Mouse (Mus musculus): ENCODE measurements around the gene Heatr3. TPM values are rescaled to one million over a fixed set of nuclear protein-coding genes. Genes with fewer than 3 reads are reported as not detected.
"Not testable (repeated sequence)": the region's sequence is repeated elsewhere in the genome, so short reads cannot be mapped to it uniquely, and the experiment has no call there.

Gene Heatr3
- total RNA-seq, 1 experiment from 2014 or later, result 56.4 TPM

DNA sequence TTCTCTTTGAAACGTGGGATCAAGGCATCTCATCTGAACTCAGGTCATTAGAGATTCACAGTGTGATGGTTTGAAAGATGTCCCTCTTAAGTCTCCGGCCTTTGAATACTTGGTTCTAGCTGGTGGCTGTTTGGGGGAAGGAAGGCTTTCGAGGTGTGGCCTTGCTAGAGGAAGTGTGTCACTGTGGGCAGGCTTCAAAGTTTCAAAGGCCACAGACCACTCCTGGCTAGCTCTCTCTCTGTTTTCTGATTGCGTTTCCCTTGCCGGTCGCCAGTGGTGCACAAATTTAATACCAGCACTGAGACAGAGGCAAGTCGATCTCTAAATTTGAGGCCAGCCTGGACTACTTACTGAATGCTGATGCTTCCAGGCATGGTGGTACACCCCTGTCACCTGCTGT lies 37.6 kb downstream of the Heatr3 start:
- ATAC-seq (replicated peaks in 1 of 2; ENCODE audit: insufficient read depth in 1 of 2, low FRiP score in 2 of 2, low TSS enrichment in 1 of 2, low read depth in 1 of 2, poor library complexity in 2 of 2, severe bottlenecking in 2 of 2), result 0 out of 4 replicates have a peak, but pooled peaks of 1 of the 2 experiments have one; percentile 22

DNA sequence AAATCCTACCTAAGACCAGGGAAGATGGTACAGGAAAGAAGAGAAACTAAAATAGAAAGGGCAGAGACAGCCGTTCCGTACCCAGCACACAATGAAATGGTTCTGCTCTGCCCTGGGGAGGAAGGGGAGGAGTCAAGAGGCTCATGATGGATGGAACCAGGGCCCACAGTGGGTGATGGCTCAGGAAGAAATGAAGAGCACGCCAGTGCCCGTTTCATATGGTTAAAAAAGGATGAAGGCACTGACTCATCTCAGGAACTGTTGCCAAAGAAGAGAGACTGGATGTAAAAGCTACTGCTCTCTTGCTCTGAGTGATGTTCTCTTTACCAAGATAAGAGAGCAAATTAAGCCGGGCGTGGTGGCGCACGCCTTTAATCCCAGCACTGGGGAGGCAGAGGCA lies 39.6 kb downstream of the Heatr3 start:
- no peak for ATAC-seq (replicated peaks in 1 of 2; ENCODE audit: insufficient read depth in 1 of 2, low FRiP score in 2 of 2, low TSS enrichment in 1 of 2, low read depth in 1 of 2, poor library complexity in 2 of 2, severe bottlenecking in 2 of 2)

DNA sequence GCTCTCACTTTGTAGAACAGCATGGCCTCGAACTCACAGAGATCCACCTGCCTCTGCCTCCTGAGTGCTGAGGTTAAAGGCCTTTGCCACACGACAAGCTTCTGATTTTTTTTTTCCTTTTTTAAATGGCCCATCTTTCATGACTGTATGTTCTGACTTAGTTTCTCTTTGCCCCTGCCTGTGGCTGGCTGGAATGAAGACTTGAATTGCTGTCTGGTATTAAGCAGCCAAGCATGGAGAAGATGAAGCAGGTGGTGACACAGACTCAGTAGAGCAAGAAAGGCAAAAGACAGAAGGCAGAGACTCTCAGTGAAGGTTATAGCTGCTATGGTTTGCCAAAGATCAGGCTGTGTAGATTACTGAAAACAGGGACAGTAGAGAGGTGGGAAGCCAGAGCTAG lies 45.5 kb downstream of the Heatr3 start:
- no peak for ATAC-seq (replicated peaks in 1 of 2; ENCODE audit: insufficient read depth in 1 of 2, low FRiP score in 2 of 2, low TSS enrichment in 1 of 2, low read depth in 1 of 2, poor library complexity in 2 of 2, severe bottlenecking in 2 of 2)

DNA sequence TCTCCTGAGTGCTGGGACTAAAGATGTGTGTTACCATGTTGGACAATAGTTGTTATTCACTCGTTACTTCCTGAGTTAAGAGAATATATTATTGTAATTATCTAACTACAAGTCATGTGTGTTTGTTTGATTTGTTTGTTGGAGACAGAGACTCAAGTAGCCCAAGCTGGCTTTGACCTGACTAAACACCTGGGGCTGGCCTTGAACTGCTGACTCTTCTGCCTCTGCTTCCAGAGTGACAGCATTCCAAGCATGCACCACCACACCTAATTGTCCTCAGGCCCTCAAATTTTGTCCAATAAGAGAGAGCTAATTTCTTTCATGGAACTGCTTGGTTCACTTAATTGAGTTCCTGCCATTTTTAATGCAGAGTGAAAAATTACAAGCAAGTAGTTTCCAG lies 47.3 kb downstream of the Heatr3 start:
- ATAC-seq (replicated peaks in 1 of 2; ENCODE audit: insufficient read depth in 1 of 2, low FRiP score in 2 of 2, low TSS enrichment in 1 of 2, low read depth in 1 of 2, poor library complexity in 2 of 2, severe bottlenecking in 2 of 2), result no peak

DNA sequence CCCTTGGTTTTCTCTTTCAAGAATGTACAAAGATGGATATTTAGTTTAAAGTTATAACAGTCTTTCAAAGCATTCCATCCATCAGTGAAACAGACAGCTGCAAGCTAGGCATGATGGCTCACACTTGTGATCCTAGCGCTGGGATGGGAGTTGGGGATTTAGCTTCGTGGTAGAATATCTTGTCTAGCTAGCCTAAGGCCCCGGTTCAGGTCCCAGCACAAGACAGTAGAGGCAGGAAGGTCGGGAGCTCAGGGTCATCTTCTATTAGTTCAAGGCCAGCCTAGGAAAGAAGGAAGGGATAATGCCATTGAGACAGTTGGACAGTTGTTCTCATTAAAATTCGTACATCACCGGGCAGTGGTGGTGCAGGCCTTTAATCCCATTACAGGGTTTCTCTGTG lies 48.1 kb downstream of the Heatr3 start:
- no peak for ATAC-seq (replicated peaks in 1 of 2; ENCODE audit: insufficient read depth in 1 of 2, low FRiP score in 2 of 2, low TSS enrichment in 1 of 2, low read depth in 1 of 2, poor library complexity in 2 of 2, severe bottlenecking in 2 of 2)

DNA sequence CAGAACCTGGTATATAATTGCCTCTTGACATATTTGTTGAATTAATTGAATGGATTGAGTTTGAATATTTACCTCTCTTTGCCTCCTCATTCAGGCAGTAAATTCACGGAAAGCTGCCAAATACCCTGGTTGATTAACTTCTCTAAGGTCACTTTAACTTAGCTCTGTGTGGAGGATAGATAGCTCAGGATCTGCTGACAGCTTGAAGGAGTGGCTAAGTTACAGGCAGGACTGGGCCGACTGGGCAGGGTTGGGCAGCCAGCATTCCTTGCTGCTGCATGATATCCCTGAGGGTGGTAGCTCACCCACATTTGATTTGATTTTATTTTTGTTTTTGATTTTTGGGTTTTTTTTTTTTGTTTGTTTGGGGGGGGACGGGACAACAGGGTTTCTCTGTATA lies 59.7 kb downstream of the Heatr3 start:
- ATAC-seq (replicated peaks in 1 of 2; ENCODE audit: insufficient read depth in 1 of 2, low FRiP score in 2 of 2, low TSS enrichment in 1 of 2, low read depth in 1 of 2, poor library complexity in 2 of 2, severe bottlenecking in 2 of 2), result no peak

DNA sequence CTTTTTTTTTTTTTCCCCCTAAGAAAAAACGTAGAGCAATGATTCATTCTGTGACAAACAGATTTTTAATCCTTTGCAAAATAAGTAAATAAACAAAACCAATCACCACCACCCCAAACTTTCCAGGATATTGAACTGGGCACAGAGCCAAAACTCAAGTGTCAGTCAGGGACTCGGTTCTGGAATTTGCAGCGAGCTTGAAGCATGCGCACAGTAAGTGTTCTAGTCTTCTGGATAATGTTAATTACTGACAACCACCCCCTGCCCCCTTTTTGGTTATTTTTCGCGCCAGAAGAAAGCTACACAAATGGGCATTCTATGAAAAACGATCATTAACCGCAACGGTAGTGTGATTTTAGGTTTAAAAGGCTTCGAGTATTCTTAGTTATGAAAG lies 60.9 kb downstream of the Heatr3 start:
- no peak for ATAC-seq (replicated peaks in 1 of 2; ENCODE audit: insufficient read depth in 1 of 2, low FRiP score in 2 of 2, low TSS enrichment in 1 of 2, low read depth in 1 of 2, poor library complexity in 2 of 2, severe bottlenecking in 2 of 2)

DNA sequence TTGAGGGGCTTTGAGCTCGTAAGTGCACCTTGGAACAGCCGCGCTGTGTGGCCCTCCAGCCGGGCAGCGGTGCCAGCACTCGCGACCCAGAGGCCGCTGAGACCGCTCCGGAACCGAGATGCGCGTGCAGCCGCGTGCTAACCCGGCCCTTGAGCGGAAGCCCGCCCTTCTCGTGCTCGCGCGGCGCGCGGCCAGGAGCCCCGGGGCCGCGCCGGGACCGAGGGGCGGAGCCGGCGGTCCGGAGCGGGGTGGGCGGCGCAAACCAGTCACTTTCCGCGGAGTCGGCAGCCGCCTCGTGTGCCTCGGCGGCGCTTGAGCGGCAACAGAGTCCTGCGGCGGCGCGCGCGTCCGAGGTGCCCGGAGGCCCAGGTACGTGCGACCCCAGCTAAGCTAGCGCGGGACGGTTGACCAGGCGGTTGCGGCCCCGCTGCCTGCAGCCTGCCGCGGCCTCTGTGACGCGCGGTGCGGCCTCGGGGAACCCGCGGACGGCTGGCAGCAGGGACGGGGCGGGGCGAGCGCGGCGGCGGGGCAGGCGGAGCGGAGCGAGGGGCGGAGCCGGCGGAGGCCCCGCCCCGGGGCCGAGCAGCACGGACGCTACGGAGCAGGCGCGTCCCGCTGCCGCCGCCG lies 61.4 kb downstream of the Heatr3 start, which contains the start of gene Tent4b:
Gene Tent4b (plus strand): TSS at position 269 of the 627 bp plus-strand sequence.
- ATAC-seq (replicated peaks in 1 of 2; ENCODE audit: insufficient read depth in 1 of 2, low FRiP score in 2 of 2, low TSS enrichment in 1 of 2, low read depth in 1 of 2, poor library complexity in 2 of 2, severe bottlenecking in 2 of 2), result peak; percentile 71 to 74

DNA sequence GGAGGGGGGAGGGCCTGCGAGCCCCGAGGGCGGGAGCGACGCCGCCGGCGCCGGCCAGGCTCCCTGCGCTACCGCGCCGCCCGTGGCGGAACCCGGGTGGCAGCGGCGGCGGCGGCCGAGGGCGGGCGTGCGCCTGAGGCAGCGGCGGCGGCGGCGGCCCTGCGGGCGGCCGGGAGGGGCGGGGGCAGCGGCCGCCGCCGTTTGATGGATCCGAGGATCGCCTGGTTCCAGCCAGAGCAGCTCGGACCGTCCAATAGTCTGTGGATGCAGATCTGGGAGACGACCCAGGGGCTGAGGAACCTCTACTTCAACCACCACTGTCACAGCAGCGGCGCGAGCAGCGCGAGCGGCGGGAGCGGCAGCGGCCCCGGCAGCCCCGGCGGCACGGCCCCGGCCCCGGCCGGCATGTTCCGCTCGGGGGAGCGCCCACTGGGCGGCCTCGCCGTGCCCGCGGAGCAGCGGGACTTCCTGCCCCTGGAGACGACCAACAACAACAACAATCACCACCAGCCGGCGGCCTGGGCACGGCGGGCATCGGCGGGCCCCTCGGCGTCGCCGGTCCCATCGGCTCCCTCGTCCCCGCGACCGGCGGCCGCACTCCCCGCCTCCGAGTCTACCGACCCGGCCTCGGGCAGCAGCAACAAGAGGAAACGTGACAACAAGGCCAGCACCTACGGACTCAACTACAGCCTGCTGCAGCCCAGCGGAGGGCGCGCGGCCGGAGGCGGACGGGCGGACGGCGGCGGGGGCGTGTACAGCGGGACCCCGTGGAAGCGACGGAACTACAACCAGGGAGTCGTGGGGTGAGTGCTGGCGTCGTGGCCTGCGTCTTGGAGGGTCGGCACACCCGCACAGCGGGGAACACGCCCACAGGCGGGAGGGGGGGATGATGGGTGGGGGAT lies 62.3 kb downstream of the Heatr3 start:
- peak; percentile 7 to 16; a peak in 1 of 4 replicates for ATAC-seq (replicated peaks in 1 of 2; ENCODE audit: insufficient read depth in 1 of 2, low FRiP score in 2 of 2, low TSS enrichment in 1 of 2, low read depth in 1 of 2, poor library complexity in 2 of 2, severe bottlenecking in 2 of 2)

DNA sequence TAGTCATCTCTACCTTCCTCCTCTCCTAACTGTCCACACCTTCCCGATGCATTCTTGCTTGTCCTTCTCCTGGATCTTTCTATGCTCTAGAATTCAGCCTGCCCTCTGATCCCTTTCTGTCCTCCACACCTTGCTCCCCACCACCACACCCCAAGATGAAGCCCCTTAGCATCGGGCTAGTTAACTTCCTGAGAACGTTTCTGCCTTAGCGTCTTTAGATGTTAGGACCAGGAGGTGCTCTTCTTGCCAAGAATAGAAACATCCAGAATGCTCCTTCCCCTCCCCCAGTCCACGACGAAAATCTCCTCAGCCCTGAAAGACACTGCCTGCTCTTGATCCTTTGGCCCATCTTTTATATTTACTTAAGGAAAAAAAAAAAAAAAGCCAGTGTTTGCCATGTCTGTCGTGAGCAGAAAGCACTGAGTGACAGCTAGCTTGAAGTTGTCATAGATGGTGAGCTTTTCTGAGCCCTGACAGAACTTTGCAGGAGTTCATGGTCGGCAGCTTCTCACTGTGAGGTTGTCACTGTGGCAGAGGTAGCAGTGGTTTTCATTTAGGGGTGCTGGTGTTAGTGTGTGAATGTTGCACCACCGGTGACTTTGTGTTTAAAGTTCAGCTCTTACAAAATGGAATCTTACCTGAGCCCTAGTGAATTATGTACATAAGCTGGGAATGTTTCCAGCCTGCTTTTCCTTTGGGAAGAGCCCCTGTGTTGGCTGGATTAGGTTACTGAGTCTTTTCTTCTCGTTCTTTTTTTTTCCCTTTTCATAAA lies 63.3 kb downstream of the Heatr3 start:
- no peak for ATAC-seq (replicated peaks in 1 of 2; ENCODE audit: insufficient read depth in 1 of 2, low FRiP score in 2 of 2, low TSS enrichment in 1 of 2, low read depth in 1 of 2, poor library complexity in 2 of 2, severe bottlenecking in 2 of 2)

DNA sequence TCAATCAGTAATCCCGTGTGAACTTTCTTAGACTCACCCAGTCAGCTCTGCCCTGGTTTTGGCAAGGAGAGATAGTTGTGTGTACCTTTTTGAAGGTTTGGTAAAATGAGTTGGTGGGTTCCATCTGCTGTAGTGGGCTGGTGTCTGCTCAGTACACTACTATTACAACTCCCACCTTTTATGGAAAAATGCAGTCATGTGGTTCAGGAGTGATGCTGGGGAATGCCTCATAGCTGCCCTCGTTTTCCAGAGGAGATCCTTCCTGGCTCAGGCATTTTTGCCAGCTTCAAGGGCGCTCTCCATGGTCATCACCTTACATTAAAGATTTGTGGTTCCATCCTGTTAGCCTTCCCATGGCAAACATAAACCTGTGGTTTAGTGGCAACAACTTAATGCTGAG lies 64.0 kb downstream of the Heatr3 start:
- no peak for ATAC-seq (replicated peaks in 1 of 2; ENCODE audit: insufficient read depth in 1 of 2, low FRiP score in 2 of 2, low TSS enrichment in 1 of 2, low read depth in 1 of 2, poor library complexity in 2 of 2, severe bottlenecking in 2 of 2)

DNA sequence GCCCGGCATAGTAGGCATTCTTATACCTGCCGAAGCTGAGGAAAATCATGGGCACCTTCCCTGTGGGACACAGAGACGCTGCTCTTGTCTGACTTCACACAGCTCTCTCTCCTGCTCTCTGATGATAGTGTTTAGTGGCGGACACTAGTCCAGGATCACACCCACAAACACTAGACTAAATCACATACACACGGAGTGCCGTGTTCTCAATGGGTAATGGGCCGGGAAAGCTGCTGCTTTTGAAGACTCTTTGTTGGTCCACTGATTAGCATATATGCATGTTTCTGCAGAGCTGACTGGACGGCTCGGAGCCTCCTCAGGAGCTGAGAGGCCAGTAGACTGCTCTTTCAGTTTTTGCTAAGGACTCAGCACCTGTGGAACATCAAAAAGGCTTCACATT lies 68.4 kb downstream of the Heatr3 start:
- no peak for ATAC-seq (replicated peaks in 1 of 2; ENCODE audit: insufficient read depth in 1 of 2, low FRiP score in 2 of 2, low TSS enrichment in 1 of 2, low read depth in 1 of 2, poor library complexity in 2 of 2, severe bottlenecking in 2 of 2)

DNA sequence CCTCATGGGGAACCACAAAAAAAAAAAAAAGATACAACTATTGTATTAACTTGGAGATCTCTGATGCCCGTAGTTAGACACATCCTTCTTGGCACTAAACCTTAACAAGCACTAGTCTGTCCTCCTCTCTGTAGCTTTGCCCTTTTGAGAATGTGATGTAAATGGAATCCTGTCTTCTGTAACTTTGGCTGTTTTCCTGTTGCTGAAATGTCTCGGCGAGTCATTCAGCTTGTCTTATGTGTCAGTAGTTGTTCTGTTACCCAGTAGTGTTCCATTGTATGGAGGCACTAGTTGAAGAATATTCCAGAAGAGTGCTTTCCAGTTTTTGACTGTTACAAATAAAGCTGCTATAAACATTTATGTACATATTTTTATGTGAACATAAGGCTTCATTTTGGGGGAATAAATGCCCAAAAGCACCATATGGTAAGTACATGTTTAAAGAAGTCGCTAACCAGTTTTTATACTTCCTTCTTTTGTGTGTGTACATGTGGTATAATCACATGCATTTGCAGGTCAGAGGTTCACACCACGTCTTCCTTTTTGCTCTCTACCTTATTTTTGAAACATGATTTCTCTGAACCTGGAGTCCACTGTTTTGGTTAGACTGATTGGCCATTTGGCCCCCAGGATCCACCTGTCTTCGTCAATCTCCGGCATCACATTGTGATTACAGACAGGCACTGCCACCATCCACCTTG lies 69.6 kb downstream of the Heatr3 start:
- peak in 1 of 2 experiments; percentile 65; a peak in 1 of 4 replicates for ATAC-seq (replicated peaks in 1 of 2; ENCODE audit: insufficient read depth in 1 of 2, low FRiP score in 2 of 2, low TSS enrichment in 1 of 2, low read depth in 1 of 2, poor library complexity in 2 of 2, severe bottlenecking in 2 of 2)

DNA sequence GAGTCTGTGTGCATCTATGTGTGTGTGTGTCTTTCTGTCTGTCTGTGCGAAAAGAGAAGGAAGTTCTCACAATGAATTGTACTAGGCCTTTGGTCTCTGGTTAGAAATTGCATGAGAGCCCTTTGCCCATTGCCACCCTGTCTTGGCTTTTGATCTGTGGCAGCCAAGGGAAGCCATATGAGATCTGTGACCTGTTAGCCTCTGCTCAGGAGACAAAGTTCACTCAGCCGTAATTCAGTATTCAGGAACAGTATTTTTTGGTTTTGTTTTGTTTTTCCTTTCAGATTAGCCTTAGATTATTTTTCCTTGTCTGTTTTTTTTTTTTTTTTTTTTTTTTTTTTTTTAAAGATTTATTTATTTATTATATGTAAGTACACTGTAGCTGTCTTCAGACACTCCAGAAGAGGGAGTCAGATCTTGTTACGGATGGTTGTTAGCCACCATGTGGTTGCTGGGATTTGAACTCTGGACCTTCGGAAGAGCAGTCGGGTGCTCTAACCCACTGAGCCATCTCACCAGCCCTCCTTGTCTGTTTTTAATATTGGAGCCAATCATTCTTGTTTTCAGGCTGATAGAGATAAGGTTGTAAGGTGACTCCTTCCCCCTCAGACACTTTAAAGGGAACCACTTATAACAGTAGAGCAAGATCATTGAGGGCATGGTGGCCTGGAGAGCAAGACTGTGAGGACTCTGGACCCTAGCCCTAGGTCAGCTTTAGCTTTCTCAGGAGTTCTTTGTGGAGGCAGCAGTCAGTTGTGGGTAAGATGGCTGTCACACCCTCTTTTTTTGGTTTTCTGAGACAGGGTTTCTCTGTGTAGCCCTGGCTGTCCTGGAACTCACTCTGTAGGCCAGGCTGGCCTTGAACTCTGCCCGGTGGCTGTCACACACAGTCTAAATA lies 72.5 kb downstream of the Heatr3 start:
- not testable (repeated sequence) for ATAC-seq (replicated peaks in 1 of 2; ENCODE audit: insufficient read depth in 1 of 2, low FRiP score in 2 of 2, low TSS enrichment in 1 of 2, low read depth in 1 of 2, poor library complexity in 2 of 2, severe bottlenecking in 2 of 2)

DNA sequence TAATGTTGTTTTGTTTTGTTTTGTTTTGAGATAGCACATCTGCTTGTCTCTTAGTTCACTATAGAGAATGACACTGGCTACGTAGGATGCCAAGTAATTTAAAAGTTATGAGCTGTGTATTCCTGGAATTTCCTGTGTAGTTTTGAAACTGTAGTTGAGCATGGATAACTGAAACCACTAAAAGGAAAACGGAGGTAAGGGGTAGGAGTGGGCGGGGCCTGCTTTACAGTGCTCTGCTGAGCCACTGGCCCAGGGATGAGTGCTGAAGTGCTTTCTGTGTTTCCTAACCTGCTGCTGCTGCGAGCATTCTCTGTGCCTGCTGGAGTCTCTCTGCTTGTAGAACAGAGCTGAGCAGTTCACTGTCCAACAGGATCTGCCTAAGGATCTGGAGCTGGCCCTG lies 83.7 kb downstream of the Heatr3 start:
- no peak for ATAC-seq (replicated peaks in 1 of 2; ENCODE audit: insufficient read depth in 1 of 2, low FRiP score in 2 of 2, low TSS enrichment in 1 of 2, low read depth in 1 of 2, poor library complexity in 2 of 2, severe bottlenecking in 2 of 2)

Measured in hematopoietic stem cell, adult 5-6 weeks (primary cell).